Mouse (Mus musculus) midbrain, postnatal 0 days (tissue): Measurements from ENCODE around the gene Galnt18. TPM values are rescaled to one million over a fixed set of nuclear protein-coding genes. Genes with fewer than 3 reads are reported as not detected.

Experiments used
- ATAC-seq: fragments of 200-750 bp; cut with Nextera tagmentation; 2 replicates; pipeline ENCODE4 v1.8.0; 2017; ENCODE audit warnings: moderate number of reproducible peaks, mild to moderate bottlenecking, moderate TSS enrichment, moderate library complexity; ENCODE audit not compliant: low FRiP score
- DNase-seq: peaks from one replicate; pipeline ENCODE4 v3.0.0-alpha.2; 2015; ENCODE audit warnings: low spot score
- H3K27ac ChIP-seq: fragments of 300-500 bp; sonication (generic); 2 replicates; pipeline ENCODE4 v1.5.1; 2014; ENCODE audit warnings: low read depth, mild to moderate bottlenecking, low read length, mixed read lengths
- H3K27me3 ChIP-seq: fragments of 300-500 bp; sonication (generic); 2 replicates; pipeline ENCODE4 v1.6.1; 2014; ENCODE audit warnings: low read length, control low read depth, mixed read lengths; ENCODE audit not compliant: insufficient read depth
- H3K36me3 ChIP-seq: fragments of 300-500 bp; sonication (generic); 2 replicates; pipeline ENCODE4 v1.6.1; 2014; ENCODE audit warnings: low read length, control low read depth, mixed read lengths; ENCODE audit not compliant: insufficient read depth
- H3K4me1 ChIP-seq: fragments of 300-500 bp; sonication (generic); 2 replicates; pipeline ENCODE4 v1.6.1; 2014; ENCODE audit warnings: mild to moderate bottlenecking, control low read depth, antibody characterized with exemption, low read length, mixed read lengths; ENCODE audit not compliant: insufficient read depth
- H3K4me2 ChIP-seq: fragments of 300-500 bp; sonication (generic); 2 replicates; pipeline ENCODE4 v1.6.1; 2014; ENCODE audit warnings: low read depth, mild to moderate bottlenecking, low read length, mixed read lengths; ENCODE audit not compliant: poor library complexity, severe bottlenecking
- H3K4me3 ChIP-seq: fragments of 300-500 bp; sonication (generic); 2 replicates; pipeline ENCODE4 v1.5.1; 2014; ENCODE audit warnings: low read depth, mild to moderate bottlenecking, low read length, moderate library complexity
- H3K9ac ChIP-seq: fragments of 300-500 bp; sonication (generic); replicated peaks from 2 replicates; pipeline ENCODE4 v1.6.1; 2014; ENCODE audit warnings: mild to moderate bottlenecking, low read length, moderate library complexity, mixed read lengths; ENCODE audit not compliant: poor library complexity, severe bottlenecking
- H3K9me3 ChIP-seq: fragments of 300-500 bp; sonication (generic); 2 replicates; pipeline ENCODE4 v1.6.1; 2016; ENCODE audit warnings: low read length, control low read depth
- CTCF ChIP-seq: IDR thresholded peaks from 2 replicates; pipeline ENCODE4 v1.5.1; 2016; ENCODE audit warnings: antibody characterized with exemption, mild to moderate bottlenecking
- WGBS: fragments of 180-500 bp; shearing (Covaris S2); extraction: QIAGEN DNeasy Blood & Tissue Kit; methylation state at CpG from one replicate; pipeline ENCODE4 v1.1.7; 2014; 5-methylcytosine and 5-hydroxymethylcytosine counted together
- polyA plus RNA-seq: library from polyadenylated mRNA; unstranded; fragments of >200 nt; fragmentation: Nextera tagmentation; extraction: Ambion mirVana; gene quantifications from 2 replicates; pipeline ENCODE4 v1.2.1, GENCODE M21; 2015
- total RNA-seq: library from RNA; depleted of rRNA; stranded (reverse); fragments of >200 nt; gene quantifications from 2 replicates; pipeline ENCODE4 v1.2.3, GENCODE M21; 2014

Gene Galnt18
- total and polyA plus RNA-seq, 2 experiments from 2014 or later, result 18.9 to 25.0 TPM

DNA sequence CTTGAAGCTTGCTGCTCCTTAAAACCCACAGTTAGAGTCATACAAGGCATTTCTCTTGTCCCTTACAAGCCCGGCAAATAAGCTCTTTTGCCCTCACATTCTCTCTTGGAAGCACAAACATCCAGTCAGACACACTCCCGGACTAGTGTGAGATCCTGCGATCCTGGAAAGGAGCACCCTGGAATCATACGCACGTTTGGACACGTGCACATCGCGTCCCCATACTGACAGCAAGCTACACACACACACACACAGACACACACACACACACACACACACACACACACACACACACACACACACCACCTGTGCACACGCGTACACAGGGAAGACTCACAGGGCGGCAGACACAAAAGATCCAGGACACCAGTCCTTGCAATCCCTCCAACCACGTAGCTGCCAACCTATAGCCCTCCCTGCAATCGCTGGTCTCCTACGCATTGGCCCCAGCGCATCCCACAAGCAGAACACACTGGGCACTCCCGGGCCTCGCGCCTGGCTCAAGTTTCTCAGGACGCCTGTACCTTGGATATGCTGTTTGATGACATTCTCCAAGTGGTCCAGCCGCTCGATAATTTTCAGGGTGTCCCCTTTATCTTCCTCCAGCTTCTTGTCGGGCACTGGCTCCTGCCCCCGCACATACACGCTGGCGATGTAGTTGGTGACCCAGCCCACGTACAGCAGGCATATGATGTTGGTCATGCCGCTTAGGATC lies 831 bp downstream of the Galnt18 start:
- Histone ChIP-seq H3K4me3 (peak overlapping the region; percentile 53), H3K27ac (no peak overlapping the region), H3K36me3 (no peaks in the 10 kb centered on the region), H3K4me1 (peaks cover 18% of the 10 kb centered on the region; the same call in 1 of the 2 replicates), H3K27me3 (no peaks in the 10 kb centered on the region), H3K9ac (peak overlapping the region; percentile 55), H3K9me3 (no peaks in the 10 kb centered on the region), H3K4me2 (peak overlapping the region; percentile 92)
- DNase-seq, result peak; percentile 25
- TF ChIP-seq CTCF, result no peak
- ATAC-seq, result no peak
- WGBS, result 13% methylated on average over 27 of the region's 27 CpGs

DNA sequence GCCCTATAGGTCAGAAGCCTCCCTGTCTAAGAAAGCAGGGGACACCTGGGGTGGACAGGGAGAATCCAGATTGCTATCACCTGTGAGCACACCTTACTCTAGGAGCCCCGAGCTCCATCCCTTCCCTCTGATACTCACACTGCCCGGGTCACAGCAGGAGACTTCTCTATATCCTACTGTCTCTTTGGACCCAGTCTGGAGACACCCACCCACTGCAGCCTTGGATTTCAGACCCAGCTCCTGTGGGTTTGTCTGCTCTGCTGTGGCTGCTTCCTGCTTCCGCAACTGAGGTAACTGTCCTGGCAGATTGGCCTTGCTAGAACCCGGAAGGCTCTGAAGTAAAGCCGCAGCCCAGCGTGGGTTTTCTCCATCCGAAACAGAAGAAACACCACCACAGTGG lies 1.6 kb downstream of the Galnt18 start:
- TF ChIP-seq CTCF, result no peak
- WGBS, result 63% methylated on average over 7 of the region's 7 CpGs
- Histone ChIP-seq H3K4me3 (peak overlapping the region; percentile 53), H3K4me2 (peak overlapping the region; percentile 92), H3K9ac (peak overlapping the region; percentile 55; the same call in 1 of the 2 replicates), H3K27me3 (no peaks in the 10 kb centered on the region), H3K27ac (no peak overlapping the region), H3K9me3 (no peaks in the 10 kb centered on the region), H3K4me1 (peaks cover 18% of the 10 kb centered on the region; the same call in 1 of the 2 replicates), H3K36me3 (no peaks in the 10 kb centered on the region)
- DNase-seq (no peak), ATAC-seq (no peak)

DNA sequence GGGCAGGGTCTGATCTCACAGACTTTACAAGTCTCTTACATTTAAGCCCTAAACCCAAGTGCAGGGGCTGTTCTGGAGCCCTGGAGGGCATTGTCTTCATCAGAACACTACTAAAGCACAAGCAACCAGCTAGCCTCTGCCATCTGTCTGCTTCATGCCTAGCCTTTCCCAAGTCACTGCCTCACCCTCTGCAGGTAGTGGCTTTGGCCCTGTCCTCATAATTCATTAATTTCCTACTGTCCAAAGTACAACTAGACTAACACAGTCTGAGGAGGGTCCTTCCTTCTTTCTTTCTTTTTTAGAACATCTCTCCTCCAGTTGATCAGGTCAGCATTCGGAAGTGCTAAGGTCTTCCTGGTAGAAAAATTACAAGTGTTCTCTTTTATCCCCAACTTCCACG lies 2.6 kb downstream of the Galnt18 start:
- Histone ChIP-seq H3K9ac (no peak overlapping the region), H3K4me2 (peak overlapping the region; percentile 92), H3K36me3 (no peaks in the 10 kb centered on the region), H3K4me3 (peak overlapping the region; percentile 53; the same call in 1 of the 2 replicates), H3K4me1 (peaks cover 18% of the 10 kb centered on the region; the same call in 1 of the 2 replicates), H3K9me3 (no peaks in the 10 kb centered on the region), H3K27me3 (no peaks in the 10 kb centered on the region), H3K27ac (no peak overlapping the region)
- 81% methylated on average over 2 of the region's 2 CpGs for WGBS
- ATAC-seq, result no peak
- DNase-seq, result no peak
- TF ChIP-seq CTCF, result no peak

DNA sequence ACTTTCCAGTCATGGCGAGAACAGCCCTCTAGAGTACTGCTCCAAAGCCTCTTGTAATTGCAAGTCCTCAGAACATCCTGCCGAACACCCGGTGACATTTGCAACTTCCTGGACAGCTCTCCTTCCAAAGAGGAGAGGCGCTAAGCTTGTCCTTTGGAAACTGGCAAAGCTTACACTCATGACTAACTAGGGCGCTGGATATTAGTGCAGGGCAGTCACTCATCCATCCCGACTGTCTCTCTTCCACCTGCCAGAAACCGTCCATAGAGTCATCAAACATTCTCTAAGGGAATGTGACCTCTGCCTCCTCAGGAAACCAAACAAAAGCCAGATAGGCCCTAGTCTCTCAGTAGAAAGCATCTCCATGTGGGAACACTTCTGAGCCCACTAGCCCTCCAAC lies 3.6 kb downstream of the Galnt18 start:
- ATAC-seq, result no peak
- TF ChIP-seq CTCF, result no peak
- Histone ChIP-seq H3K9me3 (no peaks in the 10 kb centered on the region), H3K4me1 (peaks cover 18% of the 10 kb centered on the region; the same call in 1 of the 2 replicates), H3K27me3 (no peaks in the 10 kb centered on the region), H3K4me3 (no peak overlapping the region), H3K4me2 (peak overlapping the region; percentile 92), H3K36me3 (no peaks in the 10 kb centered on the region), H3K9ac (no peak overlapping the region), H3K27ac (no peak overlapping the region)
- 75% methylated on average over 7 of the region's 7 CpGs for WGBS
- DNase-seq, result no peak

DNA sequence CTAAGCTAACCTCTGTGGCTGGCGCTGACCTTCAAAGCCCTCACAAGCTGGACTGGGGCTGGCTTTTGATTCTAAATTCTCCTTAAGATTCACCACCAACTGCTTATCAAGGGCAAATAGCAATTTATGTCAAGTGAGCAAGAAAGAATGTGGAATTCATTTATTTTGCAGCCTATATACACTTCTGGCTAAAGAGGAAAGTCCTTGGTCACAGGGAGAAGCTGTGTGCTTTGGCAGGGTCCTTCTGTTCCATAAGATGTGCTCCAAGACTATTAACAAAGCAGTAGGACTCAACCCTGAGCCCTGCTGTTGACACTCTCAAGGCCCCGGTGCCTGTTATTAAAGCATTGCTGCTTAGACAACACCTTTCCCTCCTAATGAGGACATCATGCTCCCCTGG lies 7.4 kb downstream of the Galnt18 start:
- Histone ChIP-seq H3K27ac (no peak overlapping the region), H3K27me3 (no peaks in the 10 kb centered on the region), H3K4me3 (no peak overlapping the region), H3K4me1 (peaks cover 9% of the 10 kb centered on the region; the same call in 1 of the 2 replicates), H3K36me3 (no peaks in the 10 kb centered on the region), H3K4me2 (no peak overlapping the region), H3K9me3 (no peaks in the 10 kb centered on the region), H3K9ac (no peak overlapping the region)
- WGBS, result 79% methylated on average over 2 of the region's 2 CpGs
- ATAC-seq (no peak), DNase-seq (no peak)
- no peak for TF ChIP-seq CTCF

DNA sequence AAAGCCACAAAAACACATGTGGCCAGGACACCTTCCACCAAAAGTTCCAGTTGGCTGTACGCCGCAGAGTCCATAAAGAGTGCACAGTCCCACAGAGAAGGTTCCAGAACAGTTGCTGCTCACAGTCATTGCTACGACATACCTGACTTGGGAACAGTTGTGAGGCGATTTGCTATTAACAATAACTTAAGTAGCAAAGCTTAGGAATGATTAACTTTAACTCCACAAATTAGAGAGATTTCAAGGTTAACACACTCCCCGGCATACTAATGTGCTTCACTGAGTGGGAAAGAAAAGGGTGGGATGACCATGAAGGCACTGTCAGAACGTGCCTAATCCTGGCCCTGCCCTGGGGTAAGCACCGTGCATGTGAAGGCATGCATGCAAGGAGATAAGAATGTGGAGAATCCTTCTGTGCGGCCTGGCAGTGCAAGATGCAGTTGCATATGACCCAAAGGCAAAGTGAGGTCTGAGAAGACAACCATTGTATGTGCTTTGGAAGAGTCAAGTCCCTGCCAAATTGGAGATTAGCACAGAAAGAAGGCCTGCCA lies 8.5 kb downstream of the Galnt18 start:
- ATAC-seq, result no peak
- 64% methylated on average over 8 of the region's 8 CpGs for WGBS
- Histone ChIP-seq H3K9me3 (no peaks in the 10 kb centered on the region), H3K4me2 (no peak overlapping the region), H3K4me1 (0 out of 2 replicates have a peak, but pooled peaks cover under 1% of the 10 kb centered on the region), H3K9ac (no peak overlapping the region), H3K36me3 (no peaks in the 10 kb centered on the region), H3K27me3 (no peaks in the 10 kb centered on the region), H3K4me3 (no peak overlapping the region), H3K27ac (no peak overlapping the region)
- no peak for DNase-seq
- no peak for TF ChIP-seq CTCF
